Mouse (Mus musculus) spleen, embryonic (tissue): ENCODE data around the gene Ruvbl1.

Experiments
- CTCF ChIA-PET: fragments of 350-600 bp; sonication (Branson Sonifier 250); formaldehyde crosslinking; loops from one replicate; lab custom pipeline; 2022; lab: Charles Lee

Ruvbl1 gene

DNA sequence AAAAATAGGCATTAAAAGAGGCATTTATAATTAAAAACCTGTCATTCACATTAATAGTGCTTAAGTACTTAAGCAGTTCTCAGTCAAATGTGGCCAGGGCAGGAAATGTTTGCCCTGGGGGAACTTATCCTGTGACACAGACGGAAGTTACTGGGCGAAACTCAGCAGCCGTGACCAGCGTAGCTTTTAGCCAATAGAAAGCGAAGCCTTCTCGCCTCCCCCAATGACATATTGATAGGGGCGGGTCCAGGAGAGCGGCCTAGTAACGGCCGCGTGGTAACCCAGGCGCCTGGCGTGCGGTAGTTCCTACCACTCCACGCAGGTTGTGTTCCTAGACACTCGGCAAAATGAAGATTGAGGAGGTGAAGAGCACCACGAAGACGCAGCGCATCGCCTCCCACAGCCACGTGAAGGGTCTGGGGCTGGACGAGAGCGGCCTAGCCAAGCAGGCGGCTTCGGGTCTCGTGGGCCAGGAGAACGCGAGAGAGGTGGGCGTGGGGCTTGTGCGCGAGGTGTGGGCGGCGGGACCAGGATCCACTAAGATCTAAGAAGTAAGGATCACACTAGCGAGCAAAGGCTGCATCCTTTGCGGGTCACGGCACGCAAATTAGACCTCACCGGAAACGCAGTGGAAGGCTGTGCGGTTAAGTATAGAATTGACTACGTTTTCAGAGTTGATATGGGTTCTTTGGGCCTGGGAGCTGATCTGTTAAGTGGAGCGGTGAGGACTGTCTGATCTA is at the start of gene Ruvbl1:
Gene Ruvbl1, plus strand, starts transcription at position 229 of the 740 bp plus-strand sequence.
- CTCF ChIA-PET, result interaction anchor here (0.6 to 0.7 kb wide), 2 partner anchors 38 to 703 kb away, joined by 3 to 4 read pairs; no protein-coding TSS in a partner anchor

DNA sequence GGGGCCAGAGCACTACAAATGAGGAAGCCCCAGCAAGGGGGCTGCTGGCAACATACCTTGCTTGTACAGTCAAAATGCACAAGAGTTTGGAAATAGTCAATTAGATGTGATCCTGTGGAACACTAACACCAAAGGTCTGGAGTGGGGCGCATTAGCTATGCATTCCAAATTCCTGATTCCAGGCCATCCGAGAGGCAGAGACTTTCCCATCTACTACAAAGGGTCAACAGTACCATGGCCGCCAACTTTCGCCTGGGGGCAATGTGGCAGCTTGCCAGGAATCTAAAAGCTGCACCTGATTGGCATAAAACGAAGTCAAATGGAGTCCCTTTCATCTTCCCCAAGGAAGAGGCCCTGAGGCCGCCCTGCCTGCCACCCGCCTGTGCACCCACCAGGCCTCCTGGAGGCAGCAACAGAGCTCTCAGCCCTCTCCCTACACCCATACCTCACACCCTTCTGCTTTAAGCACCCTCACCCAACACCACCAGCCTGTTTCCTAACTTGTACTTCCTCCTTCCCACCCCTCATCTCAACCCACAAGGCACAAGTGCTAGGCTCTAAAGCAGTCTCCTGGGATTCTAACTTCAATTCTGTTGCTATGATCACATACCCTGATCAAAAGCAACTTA is 49.0 kb upstream of the Ruvbl1 start:
- CTCF ChIA-PET, result no interaction called here

DNA sequence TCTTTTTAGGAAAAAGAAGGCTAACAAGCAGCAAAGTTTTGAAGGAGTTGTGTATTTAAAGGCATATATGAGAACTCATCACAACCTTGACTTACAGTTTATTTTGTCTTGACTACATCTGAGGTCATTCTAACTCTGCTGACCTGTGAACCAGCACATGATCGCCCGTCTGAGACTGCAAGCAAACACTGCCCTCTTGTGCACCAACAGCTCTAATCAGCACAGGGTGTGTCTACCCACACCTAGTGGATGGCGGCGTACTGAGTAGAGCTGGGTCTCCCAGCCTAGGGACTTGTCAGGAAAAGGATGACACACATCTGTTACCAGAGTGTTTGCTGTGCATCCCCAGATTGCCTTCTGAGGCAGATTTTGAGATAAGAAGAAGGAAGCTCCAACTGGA is 34.0 kb upstream of the Ruvbl1 start:
- CTCF ChIA-PET, result no interaction called here

DNA sequence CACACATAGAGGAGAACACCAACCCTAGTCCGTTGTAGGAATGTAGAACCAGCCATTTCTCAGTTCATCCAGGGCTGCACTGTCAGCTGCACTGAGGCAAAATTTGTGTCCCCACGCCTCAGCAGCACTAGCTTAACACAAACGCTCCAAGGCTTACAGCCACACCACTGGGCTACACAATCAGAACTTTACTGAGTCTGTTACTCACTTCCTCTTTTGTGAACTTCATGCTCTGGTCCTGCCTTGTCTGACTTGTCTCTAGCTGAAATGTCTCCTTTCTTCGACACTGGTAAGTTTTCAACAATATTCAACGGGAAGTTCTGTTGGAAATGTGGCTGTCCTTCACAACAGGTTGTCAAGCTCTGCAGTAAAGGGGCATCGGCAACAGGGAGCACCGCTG is 29.6 kb upstream of the Ruvbl1 start:
- CTCF ChIA-PET, result interaction anchor here (0.6 kb wide), 1 partner anchor 35 kb away, joined by 4 read pairs; no protein-coding TSS in a partner anchor

DNA sequence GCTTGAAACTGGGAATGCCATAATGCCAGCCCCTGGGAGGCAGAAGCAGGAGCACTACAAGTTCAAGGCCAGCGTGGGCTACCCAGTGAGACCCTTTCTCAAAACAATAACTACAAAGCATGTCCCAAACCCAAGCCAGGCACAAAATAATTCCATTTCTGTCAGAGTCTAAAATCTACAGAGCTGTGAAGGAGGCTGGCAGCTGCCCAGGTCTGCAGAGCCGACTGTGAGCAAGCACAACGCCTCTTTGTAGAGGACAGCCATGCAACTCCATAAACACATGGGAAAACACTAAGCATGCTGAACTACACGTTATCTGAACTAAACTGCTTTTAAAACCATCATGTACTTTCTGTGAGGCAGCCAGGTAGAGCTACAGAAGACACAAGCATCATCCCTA is 26.2 kb upstream of the Ruvbl1 start:
- CTCF ChIA-PET, result no interaction called here

DNA sequence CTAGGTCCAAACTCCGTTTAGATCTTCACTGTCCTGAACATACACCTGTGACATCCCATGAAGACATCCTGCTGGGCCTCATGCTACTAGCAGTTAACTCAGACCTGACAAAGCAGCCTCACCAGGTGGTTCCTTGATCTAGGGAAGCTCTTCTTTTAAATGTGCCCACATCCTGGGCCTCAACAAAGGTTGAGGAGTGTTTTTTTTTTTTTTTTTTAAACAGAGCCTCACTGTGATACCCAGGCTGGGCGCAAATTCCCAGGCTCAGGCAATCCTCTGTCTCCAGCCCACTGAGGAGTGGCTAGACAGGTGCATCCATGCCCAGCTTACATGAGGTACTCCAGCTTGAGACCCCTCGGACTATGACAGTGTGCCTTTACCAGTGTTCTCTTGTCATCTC is 22.7 kb upstream of the Ruvbl1 start:
- CTCF ChIA-PET, result interaction anchor here (0.6 kb wide), 1 partner anchor 14 kb away, joined by 4 read pairs; no protein-coding TSS in a partner anchor

DNA sequence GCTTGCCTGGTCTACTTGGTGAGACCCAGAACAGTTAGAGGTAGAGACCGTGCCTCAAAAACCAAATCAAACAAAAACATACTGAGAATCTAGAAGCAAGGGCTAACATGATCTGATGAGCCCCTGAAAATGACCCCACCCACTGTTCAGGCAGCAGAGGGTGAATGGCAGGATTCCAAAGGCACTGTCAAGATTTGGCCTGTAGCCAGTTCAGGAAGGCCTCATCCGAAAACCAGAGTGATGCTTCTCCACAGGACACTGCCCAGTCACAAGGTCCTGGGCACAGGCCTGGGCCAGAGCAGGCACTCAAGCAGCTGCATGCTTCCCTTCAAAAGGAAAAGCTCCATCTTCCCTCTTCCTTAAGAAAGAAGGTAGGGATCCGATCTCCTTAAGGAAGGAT is 21.8 kb upstream of the Ruvbl1 start:
- CTCF ChIA-PET, result no interaction called here

DNA sequence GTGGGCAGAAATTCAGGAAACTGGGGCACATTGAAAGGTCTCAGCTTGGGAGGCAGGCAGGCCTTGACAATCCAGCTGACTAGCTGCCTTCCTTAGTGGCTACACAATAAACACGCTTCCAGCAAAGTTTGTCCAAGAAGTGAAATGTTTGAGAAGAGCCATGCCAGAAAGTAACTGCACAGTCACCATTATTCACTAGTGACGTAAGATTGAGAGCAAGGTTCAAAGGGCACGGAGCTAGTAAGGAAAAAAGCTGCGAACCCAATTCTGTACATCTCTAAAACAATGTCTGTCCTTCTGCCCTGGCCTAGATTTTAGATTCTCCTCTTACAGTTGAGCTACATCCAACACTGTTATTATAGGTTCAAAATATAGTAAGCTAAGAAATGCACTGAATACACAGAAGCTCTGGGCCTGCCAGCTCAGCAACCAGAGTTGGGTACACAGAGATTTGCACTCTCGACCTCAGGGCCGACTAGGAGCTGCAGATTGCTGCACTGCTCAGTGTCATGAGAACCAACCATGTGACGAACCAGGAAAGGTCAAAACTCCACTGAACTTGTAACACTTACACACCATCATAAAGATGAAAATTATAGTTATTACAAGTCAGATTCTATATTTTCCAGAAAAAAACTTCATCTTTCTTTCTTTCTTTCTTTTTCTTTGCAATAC is 21.0 kb upstream of the Ruvbl1 start:
- CTCF ChIA-PET, result interaction anchor here (0.8 kb wide), 1 partner anchor 138 kb away, joined by 16 read pairs; no protein-coding TSS in a partner anchor

DNA sequence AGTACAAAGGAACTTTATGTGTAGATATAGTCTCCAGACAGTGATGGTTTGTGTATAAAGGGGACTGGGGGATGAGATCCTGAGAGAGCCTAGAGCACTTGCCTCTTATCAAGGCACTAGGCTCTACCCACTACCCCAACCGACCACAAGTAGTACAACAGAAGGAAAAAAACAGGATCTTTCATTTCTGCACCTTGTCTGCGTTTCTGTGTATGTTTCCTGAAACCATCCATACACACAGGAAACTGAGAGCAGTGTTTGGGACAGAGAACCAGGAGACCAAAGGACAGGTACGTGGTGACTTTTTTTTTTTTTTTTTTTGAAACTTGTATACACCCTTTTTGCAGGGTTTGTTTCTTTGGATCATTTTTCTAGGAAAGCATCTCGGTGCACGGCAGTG is 19.5 kb upstream of the Ruvbl1 start:
- CTCF ChIA-PET, result no interaction called here

DNA sequence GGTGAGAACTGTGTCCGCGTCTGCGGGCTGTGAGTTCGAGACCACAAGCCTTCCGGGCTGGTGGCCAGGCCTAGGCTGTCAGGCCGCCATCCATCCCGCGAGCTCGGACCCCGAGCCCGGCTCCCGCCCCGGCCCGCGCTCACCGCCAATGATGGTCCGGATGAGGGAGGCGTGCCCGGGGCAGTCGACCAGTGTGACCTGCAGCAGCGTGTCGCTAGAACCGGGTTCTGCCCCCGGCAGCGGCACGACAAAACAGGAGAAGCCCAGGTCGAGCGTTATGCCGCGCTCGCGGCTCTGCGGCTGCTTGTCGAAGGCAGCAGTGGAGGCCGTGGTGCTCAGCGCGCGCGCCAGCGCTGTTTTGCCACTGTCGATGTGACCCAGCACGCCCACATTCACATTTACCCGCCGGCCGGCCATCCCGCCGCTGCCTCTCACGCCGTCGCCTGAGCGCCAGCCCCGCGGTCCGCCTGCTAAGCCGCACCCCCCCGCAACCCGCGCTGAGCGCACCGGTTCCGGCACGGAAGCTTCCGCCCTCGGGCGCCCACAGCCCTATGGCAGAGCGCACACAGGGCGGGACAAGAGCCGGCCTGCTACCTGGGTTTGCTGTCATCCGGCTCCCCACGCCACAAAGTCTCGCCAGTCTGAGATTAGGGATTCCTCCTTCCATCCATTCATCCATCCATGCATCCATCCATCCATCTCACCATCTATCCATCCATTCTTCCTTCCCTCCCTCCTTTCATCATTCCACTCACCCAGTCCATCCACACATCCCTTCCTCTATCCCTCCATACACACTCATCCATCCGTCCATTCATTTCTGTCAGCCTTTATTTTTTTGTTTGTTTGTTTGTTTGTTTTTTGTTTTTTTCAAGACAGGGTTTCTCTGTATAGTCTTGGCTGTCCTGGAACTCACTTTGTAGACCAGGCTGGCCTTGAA is 18.9 kb upstream of the Ruvbl1 start, which contains the start of gene Eefsec:
Gene Eefsec, minus strand, starts transcription at position 477 of the 940 bp plus-strand sequence.
- CTCF ChIA-PET, result no interaction called here

DNA sequence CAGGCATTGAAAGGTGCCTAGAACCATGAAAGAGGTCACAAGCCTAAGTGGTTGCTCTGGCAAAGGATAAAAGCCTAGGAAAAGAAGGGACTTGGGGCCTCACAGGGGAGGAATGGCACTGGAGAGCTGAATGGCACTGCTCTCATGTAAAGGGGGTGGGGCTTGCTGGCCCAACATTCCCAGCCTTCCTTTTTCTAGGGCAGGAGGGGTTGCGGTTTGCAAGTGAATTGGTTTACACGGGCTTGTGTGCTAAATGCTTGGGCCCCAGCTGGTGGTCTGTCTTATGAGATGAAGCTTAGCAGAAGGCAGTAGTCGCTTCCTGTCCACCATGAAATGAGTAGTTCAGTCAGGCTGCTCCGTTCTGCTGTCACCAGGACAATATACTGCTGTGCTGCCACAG is 17.8 kb upstream of the Ruvbl1 start:
- CTCF ChIA-PET, result no interaction called here

DNA sequence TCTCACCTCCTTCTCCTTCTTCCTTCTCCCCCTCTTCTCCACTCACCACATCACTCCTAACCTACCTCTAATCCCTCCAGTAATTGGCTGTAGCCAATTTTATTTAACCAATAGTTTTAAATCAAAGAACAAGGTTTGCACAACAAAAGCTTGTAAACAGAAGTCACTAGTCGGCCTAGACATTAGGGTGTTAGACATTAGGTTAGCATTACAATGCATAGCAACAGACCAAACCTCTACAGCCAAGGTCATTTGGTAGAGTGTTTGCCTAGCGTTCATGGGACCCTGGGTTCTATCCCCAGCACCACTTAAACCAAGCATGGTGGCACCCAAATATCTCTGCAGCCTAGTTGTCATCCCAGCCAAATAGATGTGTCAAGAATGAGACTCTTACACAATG is 10.7 kb upstream of the Ruvbl1 start:
- CTCF ChIA-PET, result no interaction called here

DNA sequence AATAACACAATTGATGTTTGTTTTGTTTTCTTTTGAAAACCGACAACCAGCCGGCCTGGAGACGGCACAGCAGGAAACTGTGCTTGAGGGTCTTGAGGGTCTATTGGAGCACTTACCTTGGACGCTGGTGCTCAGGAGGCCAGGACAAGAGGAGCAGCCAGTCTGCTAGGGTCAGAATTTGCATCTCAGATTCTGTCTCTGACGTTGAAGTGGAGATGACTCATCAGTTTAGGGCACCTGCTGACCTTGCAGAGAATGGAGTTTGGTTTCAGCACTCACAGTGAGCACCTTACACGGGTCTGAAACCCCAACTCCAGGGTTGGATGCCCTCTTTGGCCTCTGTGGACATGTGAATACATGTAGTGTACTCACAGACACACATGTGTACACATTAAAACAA is 4.7 kb downstream of the Ruvbl1 start:
- CTCF ChIA-PET, result interaction anchor here (0.7 kb wide), 1 partner anchor 35 kb away, joined by 4 read pairs; no protein-coding TSS in a partner anchor

DNA sequence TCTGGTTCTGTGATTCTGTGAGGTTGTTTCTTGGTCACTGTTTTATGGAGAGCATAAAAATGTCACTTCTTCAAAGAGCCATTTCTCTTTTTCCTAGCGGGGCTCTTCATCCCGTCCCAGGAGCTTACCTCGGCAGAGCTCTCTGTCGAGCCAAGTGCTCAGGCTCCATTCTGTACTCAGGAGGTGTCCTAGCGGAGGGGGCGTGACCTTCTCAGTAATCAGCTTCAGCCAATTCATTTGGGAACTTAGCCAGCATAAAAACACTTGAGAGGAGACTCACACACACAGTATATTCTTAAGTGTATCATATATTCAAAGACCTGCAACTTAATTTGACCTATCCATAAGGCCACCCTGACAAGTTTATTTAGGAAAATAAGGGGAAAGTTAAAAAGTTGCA is 15.2 kb downstream of the Ruvbl1 start:
- CTCF ChIA-PET, result no interaction called here

DNA sequence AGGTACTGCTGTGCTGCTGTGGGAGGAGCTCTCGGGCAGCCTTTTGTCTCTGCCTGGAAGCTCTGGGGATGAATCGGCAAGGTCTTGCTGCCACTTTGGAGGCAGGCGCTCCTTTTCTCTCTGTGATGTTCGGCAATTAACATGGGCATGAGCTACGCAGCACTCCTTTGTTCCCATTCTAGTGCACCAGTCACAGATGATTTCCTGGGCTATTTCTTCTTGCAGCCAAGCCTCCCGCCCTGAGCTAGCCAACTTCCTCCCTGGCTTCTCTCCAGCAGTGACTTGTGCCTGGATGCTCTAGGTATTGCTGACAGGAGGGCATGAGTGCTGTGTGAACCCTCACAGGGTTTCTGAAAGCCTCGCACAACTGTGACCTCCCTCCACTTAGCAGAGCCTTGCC is 17.9 kb downstream of the Ruvbl1 start:
- CTCF ChIA-PET, result no interaction called here

DNA sequence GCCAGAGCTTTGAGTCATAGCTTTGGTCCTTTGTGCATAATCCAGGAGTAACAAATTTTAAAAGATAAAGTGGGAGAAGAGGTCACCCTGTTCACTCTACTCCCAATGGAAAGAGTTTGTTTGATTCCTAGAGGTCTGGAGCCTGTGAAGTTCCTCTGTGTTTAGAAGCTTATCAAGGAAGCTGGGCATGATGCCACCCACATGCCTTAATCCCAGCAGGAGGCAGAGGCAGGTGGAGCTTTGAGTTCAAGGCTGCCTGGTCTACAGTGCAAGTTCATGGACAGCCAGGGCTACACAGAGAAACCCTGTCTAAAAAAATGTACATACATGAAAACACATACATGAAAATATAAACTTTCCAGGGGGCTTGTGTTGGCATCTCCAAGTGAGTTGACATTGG is 18.7 kb downstream of the Ruvbl1 start:
- CTCF ChIA-PET, result no interaction called here

DNA sequence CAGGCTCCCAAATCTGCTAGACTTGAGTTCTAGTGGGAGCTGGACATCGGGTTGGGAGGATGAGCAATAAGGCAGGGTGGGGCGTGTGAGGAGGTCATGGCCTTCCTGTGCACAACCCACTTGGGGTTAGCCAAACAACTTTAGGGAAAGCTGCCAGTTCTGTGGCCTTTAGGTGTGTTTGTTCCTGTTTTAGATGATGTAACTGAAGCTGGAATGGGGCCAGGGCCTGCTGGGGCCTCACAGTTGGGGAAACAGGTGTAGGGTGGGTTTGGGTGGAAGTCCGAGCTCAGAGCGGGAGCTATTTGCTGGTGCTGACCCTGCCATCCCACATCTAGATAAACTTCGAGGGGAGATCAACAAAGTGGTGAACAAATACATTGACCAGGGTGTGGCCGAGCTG is 20.2 kb downstream of the Ruvbl1 start:
- CTCF ChIA-PET, result no interaction called here

DNA sequence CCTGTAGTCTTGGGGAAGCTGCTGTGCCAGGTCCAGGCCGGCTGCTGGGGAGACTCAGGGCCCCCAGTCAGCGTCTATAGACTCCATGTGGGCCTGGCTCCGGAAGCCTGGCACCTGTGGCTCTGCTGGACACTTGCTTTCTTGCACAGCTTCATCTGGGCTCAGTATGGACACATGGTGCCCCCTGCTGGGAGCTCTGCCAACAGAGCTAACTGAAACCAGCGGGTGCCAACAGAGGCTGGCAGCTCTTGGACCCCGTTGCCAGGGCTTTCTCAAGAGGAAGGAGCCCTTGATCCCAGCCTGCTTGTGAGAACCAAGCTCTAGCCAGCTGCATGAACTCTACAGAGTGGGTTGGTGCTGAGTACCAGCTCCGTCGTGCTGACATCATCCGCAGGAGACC is 21.7 kb downstream of the Ruvbl1 start:
- CTCF ChIA-PET, result no interaction called here

DNA sequence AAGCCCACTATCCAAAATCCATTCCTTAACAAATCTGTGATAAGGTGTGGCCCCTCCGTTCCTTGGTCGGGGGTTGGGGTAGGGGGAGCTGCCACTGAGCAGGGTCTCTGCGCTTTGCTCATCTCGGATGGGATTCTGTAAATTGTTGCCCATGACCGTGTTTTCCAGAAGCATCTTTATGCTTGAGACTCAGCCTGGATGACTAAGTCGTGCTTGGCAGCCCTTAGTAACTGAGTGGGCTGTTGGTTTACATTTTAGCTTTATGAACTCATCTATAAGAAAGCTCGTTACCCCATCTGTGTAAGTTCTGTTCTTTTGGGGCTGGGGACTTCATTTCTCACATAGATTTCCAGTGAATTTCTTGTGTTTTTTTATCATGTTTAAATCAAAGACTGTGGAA is 23.8 kb downstream of the Ruvbl1 start:
- CTCF ChIA-PET, result no interaction called here

DNA sequence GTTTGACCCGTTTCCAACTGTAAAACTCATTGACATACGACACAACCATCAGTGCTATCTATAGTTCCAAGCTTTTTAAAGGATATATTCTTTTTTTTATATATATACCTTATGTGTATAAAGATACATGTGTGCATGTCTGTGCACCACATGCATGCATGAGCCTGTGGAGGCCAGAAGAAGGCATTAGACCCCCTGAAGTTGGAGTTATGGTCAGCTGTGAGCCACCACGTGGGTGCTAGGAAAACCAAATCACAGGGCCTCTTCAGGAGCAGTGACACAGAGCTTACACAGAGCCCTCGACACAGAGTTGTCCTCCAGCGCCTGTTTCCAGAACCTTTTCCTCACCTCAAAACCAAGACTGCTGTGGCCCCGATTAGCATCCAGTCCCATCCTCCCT is 24.6 kb downstream of the Ruvbl1 start:
- CTCF ChIA-PET, result no interaction called here

DNA sequence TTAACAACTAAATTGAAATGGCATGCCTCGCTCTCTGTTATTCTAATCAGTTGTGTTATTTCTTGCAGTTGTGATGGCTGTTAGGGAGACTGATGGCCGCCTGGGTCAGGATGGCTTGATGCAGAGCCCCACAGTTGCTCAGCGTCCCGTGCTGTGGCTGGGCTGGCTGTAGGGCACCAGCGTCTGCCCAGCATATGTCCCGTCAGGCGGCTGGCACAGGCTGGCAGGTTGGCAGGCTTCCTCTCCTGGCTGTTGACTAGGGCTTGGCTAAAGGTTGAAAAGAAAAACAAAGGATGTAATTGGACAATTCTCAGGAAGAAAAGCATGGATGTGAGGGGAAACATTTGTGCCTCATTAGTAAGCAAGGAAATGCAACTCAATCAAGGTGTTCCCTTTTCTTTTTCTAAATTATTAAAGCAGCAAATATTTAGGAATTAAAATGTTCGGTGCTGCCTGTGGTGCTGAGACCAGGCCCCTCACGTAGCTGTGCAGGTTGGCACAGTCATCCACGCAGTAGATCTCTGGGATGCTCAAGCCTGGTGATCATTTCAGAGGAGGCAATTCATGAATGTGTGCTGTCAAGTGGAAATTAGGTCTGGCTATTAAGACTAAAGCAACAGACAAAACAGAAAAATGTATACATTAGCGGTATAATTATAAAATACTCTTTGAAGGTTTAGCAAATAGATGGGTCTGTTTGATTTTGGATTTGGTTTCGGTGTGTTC is 25.6 kb downstream of the Ruvbl1 start:
- CTCF ChIA-PET, result no interaction called here
